Mouse (Mus musculus): ENCODE measurements around the gene Krtap19-5. TPM values are rescaled to one million over a fixed set of nuclear protein-coding genes. Genes with fewer than 3 reads are reported as not detected.

Gene Krtap19-5
- not detected in 2 replicates for polyA plus RNA-seq (2015; fragmentation: Nextera tagmentation; extraction: Ambion mirVana)

DNA sequence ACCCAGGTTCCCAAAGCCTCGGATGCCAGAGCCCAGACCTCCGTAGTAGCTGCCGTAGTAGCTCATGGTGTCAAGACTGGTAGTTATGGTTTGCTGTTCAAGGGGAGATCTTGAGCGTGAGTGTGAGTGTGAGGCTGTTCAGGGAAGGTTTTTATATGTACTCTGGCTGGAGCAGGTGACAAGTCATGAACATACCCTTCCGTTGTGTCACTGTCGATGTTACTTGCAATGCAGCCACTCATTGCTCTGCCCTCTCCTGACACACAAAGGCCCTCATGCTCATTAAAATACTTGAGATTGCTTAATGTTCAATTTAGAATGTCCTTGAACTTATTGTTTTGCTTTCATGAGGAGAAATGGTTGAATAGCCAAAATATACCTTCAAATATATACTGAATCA is at the start of gene Krtap19-5:
Gene Krtap19-5, minus strand, starts transcription at position 101 of the 400 bp plus-strand sequence.
- H3K4me1 ChIP-seq (replicated peaks) = no peaks in the 10 kb centered on the region
- H3K4me3 ChIP-seq (replicated peaks) = no peak within 1 kb of the TSS
- ATAC-seq = no peak
- no peaks in the 10 kb centered on the region for H3K9me3 ChIP-seq
- H3K9ac ChIP-seq (replicated peaks) = no peak within 1 kb of the TSS
- H3K27ac ChIP-seq = no peak within 1 kb of the TSS
- H3K27me3 ChIP-seq = no peaks in the 10 kb centered on the region
- no peak within 1 kb of the TSS for H3K4me2 ChIP-seq (replicated peaks)
- H3K36me3 ChIP-seq = no peaks in the 10 kb centered on the region
- 90% methylated on average over 6 of the region's 6 CpGs for WGBS

DNA sequence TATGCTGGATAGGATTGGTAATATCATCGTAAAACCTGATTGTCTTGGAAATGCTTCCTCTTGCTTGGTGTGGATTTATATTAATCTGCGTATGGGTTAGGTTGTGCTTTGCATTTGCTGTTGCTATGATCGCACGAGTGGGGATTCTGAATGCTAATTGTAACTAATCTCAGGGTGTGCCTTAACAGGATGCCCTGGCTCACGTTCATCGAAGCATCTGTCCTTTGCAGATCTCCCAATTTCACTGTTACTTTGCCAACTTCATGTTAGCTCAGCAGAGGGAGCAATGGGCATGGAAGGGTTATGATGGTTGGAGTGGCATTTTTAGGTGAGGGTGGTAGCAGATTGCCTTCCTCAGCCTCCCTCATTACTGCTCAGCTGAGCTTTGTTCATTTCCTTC is 44.8 kb upstream of the Krtap19-5 start:
- no peaks in the 10 kb centered on the region for H3K27me3 ChIP-seq
- no peak overlapping the region for H3K9ac ChIP-seq (replicated peaks)
- H3K27ac ChIP-seq = no peak overlapping the region
- no peak overlapping the region for H3K4me3 ChIP-seq (replicated peaks)
- no peaks in the 10 kb centered on the region for H3K36me3 ChIP-seq
- no peak overlapping the region for H3K4me2 ChIP-seq (replicated peaks)
- 72% methylated on average over 6 of the region's 6 CpGs for WGBS
- no peaks in the 10 kb centered on the region for H3K9me3 ChIP-seq
- ATAC-seq = no peak
- no peaks in the 10 kb centered on the region for H3K4me1 ChIP-seq (replicated peaks)

DNA sequence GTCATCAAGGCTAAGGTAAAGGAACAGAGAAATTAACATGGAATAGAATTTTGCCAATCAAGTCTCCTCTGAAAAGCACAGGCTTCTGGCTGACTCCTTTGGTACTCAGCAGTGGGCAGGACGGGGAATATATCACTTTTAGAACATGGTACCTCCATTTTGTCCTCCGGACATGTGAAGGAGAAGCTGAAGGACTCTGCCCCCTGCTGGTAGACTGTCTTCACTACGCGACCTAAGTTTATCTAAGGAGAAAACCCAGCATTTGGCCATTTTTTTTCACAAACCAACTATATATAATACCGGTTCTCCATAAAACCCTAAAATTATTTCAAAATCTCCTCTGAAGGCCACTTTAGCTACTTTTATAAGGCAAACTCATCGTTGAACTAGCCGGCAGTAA is 42.0 kb upstream of the Krtap19-5 start:
- ATAC-seq = no peak
- Histone ChIP-seq H3K27ac (no peak overlapping the region), H3K4me3 (replicated peaks) (no peak overlapping the region), H3K36me3 (no peaks in the 10 kb centered on the region), H3K9me3 (no peaks in the 10 kb centered on the region), H3K4me1 (replicated peaks) (no peaks in the 10 kb centered on the region), H3K4me2 (replicated peaks) (no peak overlapping the region), H3K9ac (replicated peaks) (no peak overlapping the region), H3K27me3 (no peaks in the 10 kb centered on the region)
- 74% methylated on average over 7 of the region's 7 CpGs for WGBS

DNA sequence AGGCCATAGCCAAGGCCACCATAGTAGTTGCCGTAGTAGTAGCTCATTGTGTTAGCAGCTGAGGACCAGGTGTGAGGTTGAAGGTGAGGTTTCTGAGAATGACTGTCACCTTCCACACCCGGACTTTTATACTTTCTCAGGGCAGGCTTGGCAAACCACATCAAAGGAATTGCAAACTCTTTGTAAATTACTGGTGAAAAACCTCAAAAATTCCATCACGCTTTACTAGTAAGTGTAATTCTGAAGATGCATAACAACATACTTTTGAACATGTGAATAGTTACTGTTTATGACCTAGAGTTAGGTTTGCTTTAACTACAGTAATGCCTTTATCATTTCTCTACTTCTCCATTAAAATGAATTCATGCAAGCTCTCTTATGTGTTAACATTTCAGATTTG is 35.9 kb upstream of the Krtap19-5 start, which contains the start of gene Krtap19-9b:
Gene Krtap19-9b, minus strand, starts transcription at position 101 of the 400 bp plus-strand sequence.
- Histone ChIP-seq H3K27ac (no peak within 1 kb of the TSS), H3K4me3 (replicated peaks) (no peak within 1 kb of the TSS), H3K9me3 (no peaks in the 10 kb centered on the region), H3K9ac (replicated peaks) (no peak within 1 kb of the TSS), H3K4me2 (replicated peaks) (no peak within 1 kb of the TSS), H3K36me3 (no peaks in the 10 kb centered on the region), H3K4me1 (replicated peaks) (no peaks in the 10 kb centered on the region), H3K27me3 (no peaks in the 10 kb centered on the region)
- 93% methylated on average over 3 of the region's 3 CpGs for WGBS
- no peak for ATAC-seq

DNA sequence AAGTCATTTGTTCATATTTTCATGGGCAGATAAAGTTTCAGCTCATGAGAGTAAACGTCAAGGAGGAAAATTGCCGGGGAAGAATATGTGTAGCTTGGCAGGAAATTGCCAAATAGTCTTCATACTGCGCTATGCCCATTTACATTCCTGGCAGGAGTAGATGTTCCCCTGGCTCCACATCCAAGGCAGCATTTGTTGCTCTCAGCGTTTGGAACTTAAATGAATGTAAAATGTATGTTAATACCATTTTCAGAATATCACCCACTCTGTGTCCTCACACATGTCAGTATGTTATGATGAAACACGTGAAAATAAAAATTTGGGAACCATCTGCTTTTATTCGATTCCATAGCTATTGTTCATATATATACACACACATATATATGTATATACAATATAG is 9.4 kb downstream of the Krtap19-5 start:
- H3K4me1 ChIP-seq (replicated peaks) = no peaks in the 10 kb centered on the region
- no peak overlapping the region for H3K27ac ChIP-seq
- 89% methylated on average over 6 of the region's 6 CpGs for WGBS
- H3K4me3 ChIP-seq (replicated peaks) = no peak overlapping the region
- H3K4me2 ChIP-seq (replicated peaks) = no peak overlapping the region
- ATAC-seq = no peak
- no peaks in the 10 kb centered on the region for H3K27me3 ChIP-seq
- H3K9ac ChIP-seq (replicated peaks) = no peak overlapping the region
- H3K36me3 ChIP-seq = no peaks in the 10 kb centered on the region
- no peaks in the 10 kb centered on the region for H3K9me3 ChIP-seq

DNA sequence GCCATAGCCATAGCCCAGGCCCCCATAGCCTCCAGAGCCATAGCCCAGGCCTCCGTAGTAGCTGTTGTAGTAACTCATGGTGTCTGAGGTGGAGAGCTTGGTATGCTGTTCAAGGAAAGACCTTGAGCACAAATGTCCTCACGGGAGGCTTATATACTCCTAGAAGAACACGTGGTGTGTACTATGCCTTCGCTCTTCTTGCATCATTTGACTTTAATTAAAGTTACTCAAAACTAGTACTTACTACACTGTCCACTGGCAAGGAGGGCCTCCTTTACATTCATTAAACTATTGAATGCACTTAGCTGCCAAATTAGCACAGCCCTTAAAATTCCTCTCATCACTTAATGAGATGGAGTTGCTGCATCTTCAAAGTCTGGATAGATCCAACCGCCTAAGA is 11.3 kb downstream of the Krtap19-5 start, which contains the start of gene Krtap19-4:
Gene Krtap19-4, minus strand, starts transcription at position 101 of the 400 bp plus-strand sequence.
- H3K36me3 ChIP-seq = no peaks in the 10 kb centered on the region
- no peak within 1 kb of the TSS for H3K27ac ChIP-seq
- H3K27me3 ChIP-seq = no peaks in the 10 kb centered on the region
- H3K4me1 ChIP-seq (replicated peaks) = no peaks in the 10 kb centered on the region
- 92% methylated on average over 5 of the region's 5 CpGs for WGBS
- H3K9me3 ChIP-seq = no peaks in the 10 kb centered on the region
- ATAC-seq = no peak
- H3K9ac ChIP-seq (replicated peaks) = no peak within 1 kb of the TSS
- no peak within 1 kb of the TSS for H3K4me3 ChIP-seq (replicated peaks)
- no peak within 1 kb of the TSS for H3K4me2 ChIP-seq (replicated peaks)

DNA sequence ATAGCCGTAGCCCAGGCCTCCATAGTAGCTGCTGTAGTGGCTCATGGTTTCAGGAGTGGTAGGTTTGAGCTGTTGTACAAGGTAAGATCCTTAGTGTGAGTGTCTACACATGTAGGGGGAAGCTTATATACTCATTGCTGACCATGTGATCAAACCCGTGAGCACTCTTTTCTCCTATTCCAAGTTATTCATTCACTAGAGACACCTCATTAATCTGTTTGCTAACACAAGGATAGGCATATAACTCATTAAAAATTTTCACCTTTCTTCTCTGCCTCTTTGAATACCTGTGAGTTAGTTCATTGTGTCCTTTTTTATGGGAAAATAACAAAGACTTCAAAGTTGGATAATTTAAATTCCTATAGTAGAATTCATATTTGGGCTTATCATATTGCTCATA is 18.3 kb downstream of the Krtap19-5 start, which contains the start of gene Krtap19-3:
Gene Krtap19-3, minus strand, starts transcription at position 101 of the 400 bp plus-strand sequence.
- Histone ChIP-seq H3K9ac (replicated peaks) (no peak within 1 kb of the TSS), H3K27ac (no peak within 1 kb of the TSS), H3K9me3 (no peaks in the 10 kb centered on the region), H3K4me1 (replicated peaks) (no peaks in the 10 kb centered on the region), H3K27me3 (no peaks in the 10 kb centered on the region), H3K4me3 (replicated peaks) (no peak within 1 kb of the TSS), H3K4me2 (replicated peaks) (no peak within 1 kb of the TSS), H3K36me3 (no peaks in the 10 kb centered on the region)
- 90% methylated on average over 2 of the region's 2 CpGs for WGBS
- ATAC-seq = no peak

DNA sequence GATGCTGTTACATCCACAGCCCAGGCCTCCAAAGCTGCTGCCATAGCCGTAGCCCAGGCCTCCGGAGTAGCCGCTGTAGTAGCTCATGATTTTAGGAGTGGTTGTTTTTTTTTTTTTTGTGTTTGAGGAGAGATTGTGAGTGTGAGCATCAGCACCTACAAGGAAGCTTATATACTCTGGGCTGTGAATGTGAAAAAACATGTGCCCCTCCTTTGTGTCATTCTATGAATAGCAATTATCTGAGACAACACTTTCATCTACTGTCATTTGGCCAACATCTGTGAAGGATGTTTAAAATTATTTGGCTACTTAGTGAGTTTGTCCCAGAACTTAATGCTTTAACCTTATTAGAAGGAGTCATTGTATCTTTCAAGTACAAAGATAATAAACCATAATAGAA is 22.1 kb downstream of the Krtap19-5 start, which contains the start of gene Krtap19-2:
Gene Krtap19-2, minus strand, starts transcription at position 101 of the 400 bp plus-strand sequence.
- H3K4me1 ChIP-seq (replicated peaks) = no peaks in the 10 kb centered on the region
- H3K4me2 ChIP-seq (replicated peaks) = no peak within 1 kb of the TSS
- no peak within 1 kb of the TSS for H3K9ac ChIP-seq (replicated peaks)
- no peaks in the 10 kb centered on the region for H3K36me3 ChIP-seq
- no peak within 1 kb of the TSS for H3K27ac ChIP-seq
- H3K9me3 ChIP-seq = no peaks in the 10 kb centered on the region
- WGBS = 96% methylated on average over 3 of the region's 3 CpGs
- H3K27me3 ChIP-seq = no peaks in the 10 kb centered on the region
- ATAC-seq = no peak
- no peak within 1 kb of the TSS for H3K4me3 ChIP-seq (replicated peaks)

DNA sequence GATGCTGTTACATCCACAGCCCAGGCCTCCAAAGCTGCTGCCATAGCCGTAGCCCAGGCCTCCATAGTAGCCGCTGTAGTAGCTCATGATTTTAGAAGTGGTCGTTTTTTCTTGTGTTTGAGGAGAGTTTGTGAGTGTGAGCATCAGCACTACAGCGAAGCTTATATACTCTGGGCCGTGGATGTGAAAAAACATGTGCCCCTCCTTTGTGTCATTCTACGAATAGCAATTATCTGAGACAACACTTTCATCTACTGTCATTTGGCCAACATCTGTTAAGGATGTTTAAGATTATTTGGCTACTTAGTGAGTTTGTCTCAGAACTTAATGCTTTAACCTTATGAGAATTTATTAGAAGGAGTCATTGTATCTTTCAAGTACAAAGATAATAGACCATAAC is 26.9 kb downstream of the Krtap19-5 start, which contains the start of gene Krtap19-1:
Gene Krtap19-1, minus strand, starts transcription at position 101 of the 400 bp plus-strand sequence.
- no peaks in the 10 kb centered on the region for H3K9me3 ChIP-seq
- no peak within 1 kb of the TSS for H3K4me2 ChIP-seq (replicated peaks)
- no peak within 1 kb of the TSS for H3K4me3 ChIP-seq (replicated peaks)
- no peaks in the 10 kb centered on the region for H3K4me1 ChIP-seq (replicated peaks)
- H3K27ac ChIP-seq = no peak within 1 kb of the TSS
- H3K27me3 ChIP-seq = no peaks in the 10 kb centered on the region
- H3K9ac ChIP-seq (replicated peaks) = no peak within 1 kb of the TSS
- H3K36me3 ChIP-seq = no peaks in the 10 kb centered on the region
- ATAC-seq = no peak
- WGBS = 86% methylated on average over 6 of the region's 6 CpGs

DNA sequence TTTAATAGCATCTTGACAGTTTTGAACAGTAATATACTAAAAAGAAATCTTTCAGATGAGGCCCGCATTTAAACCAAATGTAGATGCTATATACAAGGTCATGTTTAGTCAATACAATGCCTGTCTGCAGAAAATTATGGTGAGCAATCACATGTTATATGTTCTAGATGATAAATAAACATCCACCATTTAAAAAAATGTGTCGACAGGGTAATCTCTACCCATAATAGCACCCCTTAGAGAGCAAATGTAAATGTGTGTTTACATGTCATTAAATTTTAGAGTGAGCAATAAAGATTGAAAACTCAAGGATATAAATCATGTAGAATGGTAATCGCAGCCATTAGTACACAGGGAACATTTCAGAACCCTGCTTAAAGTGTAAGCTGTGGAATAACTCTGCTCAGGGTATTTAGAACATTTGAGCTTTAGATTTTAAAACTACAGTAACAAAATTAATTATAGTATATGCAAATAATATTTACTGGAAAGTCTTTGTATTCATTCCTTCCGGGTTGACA is 31.3 kb downstream of the Krtap19-5 start:
- Histone ChIP-seq H3K4me1 (replicated peaks) (no peaks in the 10 kb centered on the region), H3K27ac (no peak overlapping the region), H3K4me3 (replicated peaks) (no peak overlapping the region), H3K36me3 (no peaks in the 10 kb centered on the region), H3K9me3 (no peaks in the 10 kb centered on the region), H3K9ac (replicated peaks) (no peak overlapping the region), H3K4me2 (replicated peaks) (no peak overlapping the region), H3K27me3 (no peaks in the 10 kb centered on the region)
- 87% methylated on average over 4 of the region's 4 CpGs for WGBS
- no peak for ATAC-seq

DNA sequence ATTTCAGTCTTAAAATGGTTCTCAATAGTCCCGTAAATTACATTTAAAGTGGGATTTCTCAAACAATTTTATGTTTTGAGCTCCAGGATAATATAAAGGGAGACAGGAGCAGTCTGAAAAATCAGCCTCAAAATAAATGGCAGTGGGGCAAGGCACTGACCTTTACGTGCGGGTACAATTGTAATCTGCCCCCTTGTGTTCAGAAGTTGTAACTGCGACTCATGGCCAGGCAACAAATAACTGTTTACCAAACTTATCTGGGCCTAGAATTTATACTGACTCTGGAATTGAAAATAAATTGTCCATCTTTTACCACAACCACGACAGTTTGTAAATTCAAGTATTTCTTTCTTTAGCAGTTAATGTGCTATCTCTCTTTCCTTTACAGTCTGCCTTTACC is 44.8 kb downstream of the Krtap19-5 start:
- no peak overlapping the region for H3K4me3 ChIP-seq (replicated peaks)
- no peak overlapping the region for H3K4me2 ChIP-seq (replicated peaks)
- H3K27me3 ChIP-seq = no peaks in the 10 kb centered on the region
- ATAC-seq = no peak
- H3K9me3 ChIP-seq = no peaks in the 10 kb centered on the region
- 14% methylated on average over 5 of the region's 5 CpGs for WGBS
- no peaks in the 10 kb centered on the region for H3K36me3 ChIP-seq
- no peaks in the 10 kb centered on the region for H3K4me1 ChIP-seq (replicated peaks)
- H3K9ac ChIP-seq (replicated peaks) = no peak overlapping the region
- no peak overlapping the region for H3K27ac ChIP-seq

DNA sequence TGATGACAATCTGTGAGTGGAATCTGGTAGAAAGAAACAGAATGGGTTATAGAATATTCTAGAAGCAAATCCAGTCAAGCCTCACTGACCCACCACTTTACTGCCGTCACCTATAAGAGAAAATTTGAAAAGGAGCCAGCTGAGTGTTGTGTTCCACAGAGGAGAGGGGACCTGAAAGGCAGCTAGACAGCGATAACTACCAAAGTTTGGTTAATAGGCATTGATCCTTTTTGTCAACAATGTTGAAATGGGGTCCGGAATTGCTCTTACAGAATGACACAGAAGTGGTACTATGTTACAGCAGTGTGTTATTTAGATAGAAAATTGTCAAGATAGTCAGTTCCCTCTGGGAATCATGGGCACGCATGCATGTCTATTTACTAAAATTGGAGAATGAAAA is 47.7 kb downstream of the Krtap19-5 start:
- ATAC-seq = no peak
- Histone ChIP-seq H3K27me3 (no peaks in the 10 kb centered on the region), H3K9me3 (no peaks in the 10 kb centered on the region), H3K9ac (replicated peaks) (no peak overlapping the region), H3K4me3 (replicated peaks) (no peak overlapping the region), H3K36me3 (no peaks in the 10 kb centered on the region), H3K27ac (no peak overlapping the region), H3K4me2 (replicated peaks) (no peak overlapping the region), H3K4me1 (replicated peaks) (no peaks in the 10 kb centered on the region)
- 86% methylated on average over 4 of the region's 4 CpGs for WGBS

DNA sequence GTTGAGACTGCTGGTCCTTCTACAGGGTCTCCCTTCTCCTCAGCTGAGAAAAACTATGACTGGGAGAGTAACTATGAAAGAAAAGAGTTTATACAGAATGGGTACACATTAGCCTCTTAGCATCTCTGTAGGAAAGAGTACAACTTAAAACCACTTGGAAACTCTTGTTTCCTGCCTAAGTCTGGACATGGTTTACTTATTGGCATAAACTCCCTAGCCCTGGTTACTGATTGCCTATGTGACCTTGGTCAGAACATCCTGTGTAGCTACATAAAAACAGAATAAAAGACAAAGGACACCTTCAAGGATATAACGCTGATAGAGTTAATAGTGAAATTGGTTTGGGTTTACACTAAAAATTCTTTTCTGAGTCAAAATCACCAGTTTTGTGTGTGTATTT is 48.9 kb downstream of the Krtap19-5 start:
- Histone ChIP-seq H3K4me1 (replicated peaks) (no peaks in the 10 kb centered on the region), H3K9me3 (no peaks in the 10 kb centered on the region), H3K27ac (no peak overlapping the region), H3K27me3 (no peaks in the 10 kb centered on the region), H3K4me3 (replicated peaks) (no peak overlapping the region), H3K4me2 (replicated peaks) (no peak overlapping the region), H3K36me3 (no peaks in the 10 kb centered on the region), H3K9ac (replicated peaks) (no peak overlapping the region)
- WGBS = 98% methylated on average over 1 of the region's 1 CpGs
- no peak for ATAC-seq
